Mouse (Mus musculus) limb, embryonic 10.5 days (tissue): Measurements from ENCODE around the gene C2. TPM values are rescaled to one million over a fixed set of nuclear protein-coding genes. Genes with fewer than 3 reads are reported as not detected.
"Not testable (repeated sequence)": the region's sequence is repeated elsewhere in the genome, so short reads cannot be mapped to it uniquely, and the experiment has no call there.

Experiments
- DNase-seq: peaks from one replicate; pipeline ENCODE4 v3.0.0-alpha.2; 2017; ENCODE audit warnings: low spot score
- H3K27ac ChIP-seq: fragments of 300-500 bp; sonication (generic); 2 replicates; pipeline ENCODE4 v1.5.1; 2016; ENCODE audit warnings: mild to moderate bottlenecking
- H3K27me3 ChIP-seq: fragments of 300-500 bp; sonication (generic); 2 replicates; pipeline ENCODE4 v1.6.1; 2016; ENCODE audit warnings: low read depth, mild to moderate bottlenecking; ENCODE audit not compliant: poor library complexity, severe bottlenecking
- H3K36me3 ChIP-seq: fragments of 300-500 bp; sonication (generic); 2 replicates; pipeline ENCODE4 v1.6.1; 2016; ENCODE audit warnings: mild to moderate bottlenecking, moderate library complexity
- H3K4me1 ChIP-seq: fragments of 300-500 bp; sonication (generic); 2 replicates; pipeline ENCODE4 v1.6.1; 2016
- H3K4me3 ChIP-seq: fragments of 300-500 bp; sonication (generic); 2 replicates; pipeline ENCODE4 v1.5.1; 2016; ENCODE audit warnings: mild to moderate bottlenecking, moderate library complexity
- H3K9me3 ChIP-seq: fragments of 300-500 bp; sonication (generic); replicated peaks from 2 replicates; pipeline ENCODE4 v1.6.1; 2016; ENCODE audit warnings: mild to moderate bottlenecking
- WGBS: fragments of 180-500 bp; shearing (Covaris S2); methylation state at CpG from one replicate; pipeline ENCODE4 v1.1.7; 2016; 5-methylcytosine and 5-hydroxymethylcytosine counted together
- microRNA-seq: library from miRNA; unstranded; fragments of <30 nt; microRNA quantifications from one replicate; pipeline ENCODE4, GENCODE M21; 2017
- polyA plus RNA-seq: library from polyadenylated mRNA; unstranded; fragments of >200 nt; fragmentation: Nextera tagmentation; extraction: Ambion mirVana; gene quantifications from 2 replicates; pipeline ENCODE4 v1.2.1, GENCODE M21; 2016

C2 gene
- polyA plus RNA-seq, 1 experiment from 2014 or later: 0.29 TPM

- H3K9me3 ChIP-seq, DNase-seq, H3K27me3 ChIP-seq, H3K27ac ChIP-seq, H3K4me3 ChIP-seq, H3K4me1 ChIP-seq: not testable (repeated sequence)
- WGBS: 89% methylated on average over 1 of the region's 1 CpGs
- peaks cover 76% of the 10 kb centered on the region for H3K36me3 ChIP-seq
These were observed 67.3 kb downstream of the C2 start for GRCm38 (mm10) chr17:34830776-34831175.

GRCm38 (mm10) chr17:34814818-34815370 lies 83.2 kb downstream of the C2 start:
- no peaks in the 10 kb centered on the region for H3K36me3 ChIP-seq
- 80% methylated on average over 7 of the region's 7 CpGs for WGBS
- no peaks in the 10 kb centered on the region for H3K9me3 ChIP-seq
- DNase-seq: no peak
- no peak overlapping the region for H3K27ac ChIP-seq
- no peaks in the 10 kb centered on the region for H3K4me1 ChIP-seq
- H3K4me3 ChIP-seq: no peak overlapping the region
- no peaks in the 10 kb centered on the region for H3K27me3 ChIP-seq

- H3K4me1 ChIP-seq, H3K27me3 ChIP-seq, H3K36me3 ChIP-seq, H3K4me3 ChIP-seq, H3K27ac ChIP-seq, H3K9me3 ChIP-seq: not testable (repeated sequence)
- WGBS: 60% methylated on average over 12 of the region's 12 CpGs
- DNase-seq: peak; percentile 62
These were observed 84.3 kb downstream of the C2 start for GRCm38 (mm10) chr17:34813747-34814146.

Small RNAs within 50 kb of the gene (microRNA-seq; reads per million reads assigned to microRNA genes)
- gene Mir6970 (not detected), gene Mir6971 (0.88 reads per million), gene Mir6972 (not detected)

Other genes starting within 250 kb of the C2 start
- gene Tnxb, start 227.7 kb downstream of the C2 start, polyA plus RNA-seq: not detected in 2 replicates
- not detected in 2 replicates for gene C4b, start 154.4 kb downstream of the C2 start, polyA plus RNA-seq
- gene Cyp21a1, start 93.7 kb downstream of the C2 start, polyA plus RNA-seq: not detected in 2 replicates
- gene Stk19, start 61.3 kb downstream of the C2 start, polyA plus RNA-seq: 23.3 and 28.6 TPM in 2 replicates
- gene Dxo, start 61.2 kb downstream of the C2 start, polyA plus RNA-seq: 77.5 and 83.5 TPM in 2 replicates
- gene Skiv2l, start 48.1 kb downstream of the C2 start, polyA plus RNA-seq: 57.5 and 65.0 TPM in 2 replicates
- 151 and 155 TPM in 2 replicates for gene Nelfe, start 47.9 kb downstream of the C2 start, polyA plus RNA-seq
- 2.1 and 2.5 TPM in 2 replicates for gene Cfb, start 35.7 kb downstream of the C2 start, polyA plus RNA-seq
- 6.2 and 6.3 TPM in 2 replicates for gene Zbtb12, start 18.8 kb downstream of the C2 start, polyA plus RNA-seq
- 0.06 TPM in 1 of 2 replicates, not detected in the other for gene Gm20547, start 16.2 kb downstream of the C2 start, polyA plus RNA-seq
- gene Ehmt2, start 204 bp upstream of the C2 start, polyA plus RNA-seq: 109 and 116 TPM in 2 replicates
- gene Slc44a4, start 16.2 kb upstream of the C2 start, polyA plus RNA-seq: not detected in 2 replicates
- gene Neu1, start 33.0 kb upstream of the C2 start, polyA plus RNA-seq: 14.6 and 16.1 TPM in 2 replicates
- gene Hspa1b, start 61.0 kb upstream of the C2 start, polyA plus RNA-seq: 0.08 and 0.14 TPM in 2 replicates
- not detected in 2 replicates for gene Gm20481, start 71.6 kb upstream of the C2 start, polyA plus RNA-seq
- gene Hspa1a, start 73.9 kb upstream of the C2 start, polyA plus RNA-seq: 1.1 and 1.4 TPM in 2 replicates
- 0.58 and 0.85 TPM in 2 replicates for gene Hspa1l, start 74.4 kb upstream of the C2 start, polyA plus RNA-seq
- 320 and 365 TPM in 2 replicates for gene Lsm2, start 83.6 kb upstream of the C2 start, polyA plus RNA-seq
- gene Vars, start 102.7 kb upstream of the C2 start, polyA plus RNA-seq: 222 and 267 TPM in 2 replicates
- 0.15 and 0.23 TPM in 2 replicates for gene Vwa7, start 118.3 kb upstream of the C2 start, polyA plus RNA-seq
- 1.2 and 1.4 TPM in 2 replicates for gene Sapcd1, start 129.8 kb upstream of the C2 start, polyA plus RNA-seq
- 5.2 and 5.4 TPM in 2 replicates for gene Msh5, start 148.5 kb upstream of the C2 start, polyA plus RNA-seq
- 174 and 186 TPM in 2 replicates for gene Clic1, start 151.7 kb upstream of the C2 start, polyA plus RNA-seq
- gene Ddah2, start 160.8 kb upstream of the C2 start, polyA plus RNA-seq: 453 and 568 TPM in 2 replicates
- not detected in 2 replicates for gene Ly6g6c, start 167.1 kb upstream of the C2 start, polyA plus RNA-seq
- gene Mpig6b, start 167.9 kb upstream of the C2 start, polyA plus RNA-seq: 0.36 and 0.46 TPM in 2 replicates
- 0.81 and 0.95 TPM in 2 replicates for gene Ly6g6e, start 178.6 kb upstream of the C2 start, polyA plus RNA-seq
- 0.80 and 1.1 TPM in 2 replicates for gene Ly6g6d, start 179.8 kb upstream of the C2 start, polyA plus RNA-seq
- gene Ly6g6f, start 187.3 kb upstream of the C2 start, polyA plus RNA-seq: 0.56 and 0.66 TPM in 2 replicates
- gene Abhd16a, start 191.0 kb upstream of the C2 start, polyA plus RNA-seq: 53.3 and 63.6 TPM in 2 replicates
- gene Ly6g5c, start 210.0 kb upstream of the C2 start, polyA plus RNA-seq: not detected in 2 replicates
- gene Ly6g5b, start 217.2 kb upstream of the C2 start, polyA plus RNA-seq: 1.4 and 1.7 TPM in 2 replicates
- 33.9 and 35.8 TPM in 2 replicates for gene Gpank1, start 223.2 kb upstream of the C2 start, polyA plus RNA-seq
- 299 and 317 TPM in 2 replicates for gene Csnk2b, start 223.8 kb upstream of the C2 start, polyA plus RNA-seq
- 8.4 and 8.5 TPM in 2 replicates for gene D17H6S53E, start 228.1 kb upstream of the C2 start, polyA plus RNA-seq
- gene Apom, start 233.8 kb upstream of the C2 start, polyA plus RNA-seq: 0.39 and 0.56 TPM in 2 replicates
- 74.2 and 74.7 TPM in 2 replicates for gene Bag6, start 236.9 kb upstream of the C2 start, polyA plus RNA-seq